Mouse (Mus musculus): ENCODE results near the gene Twsg1. TPM values are rescaled to one million over a fixed set of nuclear protein-coding genes. Genes with fewer than 3 reads are reported as not detected.
A peak's percentile ranks its signal among the peaks of the same experiment; 100 is the strongest.

Gene Twsg1
- polyA plus RNA-seq, 1 experiment from 2014 or later = 66.0 TPM

- H3K27ac ChIP-seq = no peak overlapping the region
- no peaks in the 10 kb centered on the region for H3K27me3 ChIP-seq (ENCODE audit: control insufficient read depth, insufficient read depth, low read length)
- WGBS = 82% methylated on average over 14 of the region's 14 CpGs
- H3K9me3 ChIP-seq (ENCODE audit: control insufficient read depth, low read length) = no peaks in the 10 kb centered on the region
- no peaks in the 10 kb centered on the region for H3K4me1 ChIP-seq (replicated peaks; ENCODE audit: control insufficient read depth, insufficient read depth, low read length)
- no peak overlapping the region for H3K9ac ChIP-seq
- ATAC-seq (ENCODE audit: low FRiP score) (no peak), DNase-seq (ENCODE audit: low spot score) (no peak)
- H3K4me3 ChIP-seq (replicated peaks; ENCODE audit: low read length) = no peak overlapping the region
- no peaks in the 10 kb centered on the region for H3K36me3 ChIP-seq (replicated peaks; ENCODE audit: control insufficient read depth, insufficient read depth)
- H3K4me2 ChIP-seq (replicated peaks) = no peak overlapping the region
Observed at GRCm38 (mm10) chr17:65956993-65957781, 6.2 kb upstream of the Twsg1 start.

GRCm38 (mm10) chr17:65956140-65956539, 5.1 kb upstream of the Twsg1 start:
- Histone ChIP-seq H3K36me3 (replicated peaks; ENCODE audit: control insufficient read depth, insufficient read depth) (no peaks in the 10 kb centered on the region), H3K4me2 (replicated peaks) (no peak overlapping the region), H3K27ac (no peak overlapping the region), H3K4me1 (replicated peaks; ENCODE audit: control insufficient read depth, insufficient read depth, low read length) (no peaks in the 10 kb centered on the region), H3K27me3 (ENCODE audit: control insufficient read depth, insufficient read depth, low read length) (no peaks in the 10 kb centered on the region), H3K9ac (no peak overlapping the region), H3K4me3 (replicated peaks; ENCODE audit: low read length) (no peak overlapping the region), H3K9me3 (ENCODE audit: control insufficient read depth, low read length) (no peaks in the 10 kb centered on the region)
- ATAC-seq (ENCODE audit: low FRiP score) = no peak
- 58% methylated on average over 3 of the region's 3 CpGs for WGBS
- no peak for DNase-seq (ENCODE audit: low spot score)

GRCm38 (mm10) chr17:65953959-65954358, 2.9 kb upstream of the Twsg1 start:
- Histone ChIP-seq H3K4me3 (replicated peaks; ENCODE audit: low read length) (no peak overlapping the region), H3K9ac (no peak overlapping the region), H3K36me3 (replicated peaks; ENCODE audit: control insufficient read depth, insufficient read depth) (no peaks in the 10 kb centered on the region), H3K9me3 (ENCODE audit: control insufficient read depth, low read length) (no peaks in the 10 kb centered on the region), H3K4me2 (replicated peaks) (no peak overlapping the region), H3K27ac (no peak overlapping the region), H3K4me1 (replicated peaks; ENCODE audit: control insufficient read depth, insufficient read depth, low read length) (0 out of 2 replicates have a peak, but pooled peaks cover 4% of the 10 kb centered on the region), H3K27me3 (ENCODE audit: control insufficient read depth, insufficient read depth, low read length) (no peaks in the 10 kb centered on the region)
- ATAC-seq (ENCODE audit: low FRiP score) (no peak), DNase-seq (ENCODE audit: low spot score) (no peak)
- 51% methylated on average over 4 of the region's 4 CpGs for WGBS

GRCm38 (mm10) chr17:65952083-65952482, 1.1 kb upstream of the Twsg1 start:
- no peak overlapping the region for H3K4me2 ChIP-seq (replicated peaks)
- H3K27me3 ChIP-seq (ENCODE audit: control insufficient read depth, insufficient read depth, low read length) = no peaks in the 10 kb centered on the region
- WGBS = 87% methylated on average over 5 of the region's 5 CpGs
- ATAC-seq (ENCODE audit: low FRiP score) (no peak), DNase-seq (ENCODE audit: low spot score) (peak; percentile 42)
- peaks cover 15% of the 10 kb centered on the region for H3K36me3 ChIP-seq (replicated peaks; ENCODE audit: control insufficient read depth, insufficient read depth)
- H3K27ac ChIP-seq = no peak overlapping the region
- no peaks in the 10 kb centered on the region for H3K9me3 ChIP-seq (ENCODE audit: control insufficient read depth, low read length)
- 0 out of 2 replicates have a peak, but pooled peaks cover 4% of the 10 kb centered on the region for H3K4me1 ChIP-seq (replicated peaks; ENCODE audit: control insufficient read depth, insufficient read depth, low read length)
- H3K4me3 ChIP-seq (replicated peaks; ENCODE audit: low read length) = no peak overlapping the region
- H3K9ac ChIP-seq = no peak overlapping the region

GRCm38 (mm10) chr17:65950183-65950582, 843 bp downstream of the Twsg1 start:
- no peak for DNase-seq (ENCODE audit: low spot score)

GRCm38 (mm10) chr17:65947307-65947706, 3.7 kb downstream of the Twsg1 start:
- DNase-seq (ENCODE audit: low spot score) (no peak), ATAC-seq (ENCODE audit: low FRiP score) (no peak)
- H3K36me3 ChIP-seq (replicated peaks; ENCODE audit: control insufficient read depth, insufficient read depth) = peaks cover 34% of the 10 kb centered on the region
- H3K4me1 ChIP-seq (replicated peaks; ENCODE audit: control insufficient read depth, insufficient read depth, low read length) = 0 out of 2 replicates have a peak, but pooled peaks cover 4% of the 10 kb centered on the region
- no peak overlapping the region for H3K4me2 ChIP-seq (replicated peaks)
- H3K9ac ChIP-seq = no peak overlapping the region
- no peak overlapping the region for H3K27ac ChIP-seq
- WGBS = 94% methylated on average over 8 of the region's 8 CpGs
- H3K9me3 ChIP-seq (ENCODE audit: control insufficient read depth, low read length) = no peaks in the 10 kb centered on the region
- no peak overlapping the region for H3K4me3 ChIP-seq (replicated peaks; ENCODE audit: low read length)
- no peaks in the 10 kb centered on the region for H3K27me3 ChIP-seq (ENCODE audit: control insufficient read depth, insufficient read depth, low read length)

More at GRCm38 (mm10) chr17:65950183-65950582, 843 bp downstream of the Twsg1 start:
- H3K36me3 ChIP-seq (replicated peaks; ENCODE audit: control insufficient read depth, insufficient read depth) = peaks cover 26% of the 10 kb centered on the region
- peak overlapping the region; percentile 99 for H3K9ac ChIP-seq
- 0 out of 2 replicates have a peak, but pooled peaks cover 4% of the 10 kb centered on the region for H3K4me1 ChIP-seq (replicated peaks; ENCODE audit: control insufficient read depth, insufficient read depth, low read length)
- H3K4me2 ChIP-seq (replicated peaks) = peak overlapping the region; percentile 54
- no peaks in the 10 kb centered on the region for H3K27me3 ChIP-seq (ENCODE audit: control insufficient read depth, insufficient read depth, low read length)
- 33% methylated on average over 7 of the region's 7 CpGs for WGBS
- H3K9me3 ChIP-seq (ENCODE audit: control insufficient read depth, low read length) = no peaks in the 10 kb centered on the region
- ATAC-seq (ENCODE audit: low FRiP score) = peak; percentile 39
- H3K4me3 ChIP-seq (replicated peaks; ENCODE audit: low read length) = peak overlapping the region; percentile 100
- H3K27ac ChIP-seq = peak overlapping the region; percentile 89

GRCm38 (mm10) chr17:65945420-65945819, 5.6 kb downstream of the Twsg1 start:
- ATAC-seq (ENCODE audit: low FRiP score) (no peak), DNase-seq (ENCODE audit: low spot score) (no peak)
- 96% methylated on average over 2 of the region's 2 CpGs for WGBS
- Histone ChIP-seq H3K36me3 (replicated peaks; ENCODE audit: control insufficient read depth, insufficient read depth) (peaks cover 34% of the 10 kb centered on the region), H3K4me2 (replicated peaks) (no peak overlapping the region), H3K27me3 (ENCODE audit: control insufficient read depth, insufficient read depth, low read length) (no peaks in the 10 kb centered on the region), H3K4me3 (replicated peaks; ENCODE audit: low read length) (no peak overlapping the region), H3K9me3 (ENCODE audit: control insufficient read depth, low read length) (no peaks in the 10 kb centered on the region), H3K27ac (no peak overlapping the region), H3K9ac (no peak overlapping the region), H3K4me1 (replicated peaks; ENCODE audit: control insufficient read depth, insufficient read depth, low read length) (0 out of 2 replicates have a peak, but pooled peaks cover 7% of the 10 kb centered on the region)

- Histone ChIP-seq H3K27me3 (ENCODE audit: control insufficient read depth, insufficient read depth, low read length) (no peaks in the 10 kb centered on the region), H3K4me1 (replicated peaks; ENCODE audit: control insufficient read depth, insufficient read depth, low read length) (0 out of 2 replicates have a peak, but pooled peaks cover 3% of the 10 kb centered on the region), H3K4me3 (replicated peaks; ENCODE audit: low read length) (no peak overlapping the region), H3K9me3 (ENCODE audit: control insufficient read depth, low read length) (no peaks in the 10 kb centered on the region), H3K9ac (no peak overlapping the region), H3K4me2 (replicated peaks) (no peak overlapping the region), H3K36me3 (replicated peaks; ENCODE audit: control insufficient read depth, insufficient read depth) (peaks cover 25% of the 10 kb centered on the region), H3K27ac (no peak overlapping the region)
- ATAC-seq (ENCODE audit: low FRiP score) = no peak
- no peak for DNase-seq (ENCODE audit: low spot score)
- WGBS = 68% methylated on average over 4 of the region's 4 CpGs
Observed at GRCm38 (mm10) chr17:65942394-65942793, 8.6 kb downstream of the Twsg1 start.

- no peak overlapping the region for H3K27ac ChIP-seq
- H3K4me2 ChIP-seq (replicated peaks) = no peak overlapping the region
- H3K9ac ChIP-seq = no peak overlapping the region
- H3K36me3 ChIP-seq (replicated peaks; ENCODE audit: control insufficient read depth, insufficient read depth) = peaks cover 25% of the 10 kb centered on the region
- no peak overlapping the region for H3K4me3 ChIP-seq (replicated peaks; ENCODE audit: low read length)
- H3K4me1 ChIP-seq (replicated peaks; ENCODE audit: control insufficient read depth, insufficient read depth, low read length) = 0 out of 2 replicates have a peak, but pooled peaks cover 3% of the 10 kb centered on the region
- WGBS = 86% methylated on average over 6 of the region's 6 CpGs
- H3K27me3 ChIP-seq (ENCODE audit: control insufficient read depth, insufficient read depth, low read length) = no peaks in the 10 kb centered on the region
- DNase-seq (ENCODE audit: low spot score) = no peak
- no peaks in the 10 kb centered on the region for H3K9me3 ChIP-seq (ENCODE audit: control insufficient read depth, low read length)
- no peak for ATAC-seq (ENCODE audit: low FRiP score)
Observed at GRCm38 (mm10) chr17:65941275-65941674, 9.8 kb downstream of the Twsg1 start.
